Mouse (Mus musculus): ENCODE results near the gene Fdxacb1. TPM values are rescaled to one million over a fixed set of nuclear protein-coding genes. Genes with fewer than 3 reads are reported as not detected.

Gene Fdxacb1
- total RNA-seq, 2 experiments from 2014 or later = 5.5 to 6.6 TPM

Other genes starting within 250 kb of the Fdxacb1 start
- 10 to 100 TPM; 46.7 to 48.0 TPM for gene Pts, start 239.5 kb upstream of the Fdxacb1 start, total RNA-seq (2021)
- 10 to 100 TPM; 18.5 to 19.1 TPM for gene Il18, start 213.4 kb upstream of the Fdxacb1 start, total RNA-seq (2021)
- 1 to 10 TPM; 1.6 to 1.8 TPM for gene Bco2, start 213.1 kb upstream of the Fdxacb1 start, total RNA-seq (2021)
- gene Tex12, start 206.9 kb upstream of the Fdxacb1 start, total RNA-seq (2021) = not detected
- gene Sdhd, start 164.4 kb upstream of the Fdxacb1 start, total RNA-seq (2021) = 100 to 1,000 TPM; 145 to 154 TPM
- 100 to 1,000 TPM; 215 to 230 TPM for gene Timm8b, start 164.3 kb upstream of the Fdxacb1 start, total RNA-seq (2021)
- gene Pih1d2, start 150.9 kb upstream of the Fdxacb1 start, total RNA-seq (2021) = 1 to 10 TPM; 1.4 to 2.1 TPM
- gene Nkapd1, start 150.8 kb upstream of the Fdxacb1 start, total RNA-seq (2021) = 10 to 100 TPM; 28.9 to 30.3 TPM
- 100 to 1,000 TPM; 121 to 129 TPM for gene Dlat, start 108.5 kb upstream of the Fdxacb1 start, total RNA-seq (2021)
- 10 to 100 TPM; 75.0 to 76.6 TPM for gene Dixdc1, start 28.7 kb upstream of the Fdxacb1 start, total RNA-seq (2021)
- gene 2310030G06Rik, start 21.7 kb upstream of the Fdxacb1 start, total RNA-seq (2021) = 1 to 10 TPM; 2.0 to 2.7 TPM
- 10 to 100 TPM; 67.6 to 87.4 TPM for gene Cryab, start 16.9 kb upstream of the Fdxacb1 start, total RNA-seq (2021)
- gene Hspb2, start 15.9 kb upstream of the Fdxacb1 start, total RNA-seq (2021) = 1 to 10 TPM; 1.7 to 2.2 TPM
- 10 to 100 TPM; 36.2 to 38.7 TPM for gene Alg9, start 6.8 kb downstream of the Fdxacb1 start, total RNA-seq (2021)
- gene 1110032A03Rik, start 7.3 kb downstream of the Fdxacb1 start, total RNA-seq (2021) = 10 to 100 TPM; 27.0 to 28.7 TPM
- gene Ppp2r1b, start 77.1 kb downstream of the Fdxacb1 start, total RNA-seq (2021) = 10 to 100 TPM; 21.1 to 23.2 TPM
- gene Sik2, start 240.8 kb downstream of the Fdxacb1 start, total RNA-seq (2021) = 10 to 100 TPM; 48.8 to 49.8 TPM

Data from left cerebral cortex, postnatal 10 days (tissue).